Mouse (Mus musculus) MEL-GATA-1-ER (cell line): ENCODE measurements at regions not wholly inside any gene's neighbourhood (a gene's known extent, or its start where the extent isn't known, plus 50 kb on each side); places are given as distances from the start of the nearest gene placed in this dataset.
A peak's percentile ranks its signal among the peaks of the same experiment; 100 is the strongest.
"Not testable (repeated sequence)": the region's sequence is repeated elsewhere in the genome, so short reads cannot be mapped to it uniquely, and the experiment has no call there.

ENCODE experiments used
- DNase-seq: peaks from one replicate; pipeline ENCODE4 v3.0.0-alpha.2; 2012; ENCODE audit warnings: low read depth; ENCODE audit errors: extremely low read depth

GRCm38 (mm10) chrX:122935358-122935757 is 94.1 kb downstream of the Gm17521 start:
- no peak for DNase-seq

GRCm38 (mm10) chrX:122892682-122893081 is 136.8 kb downstream of the Gm17521 start:
- no peak for DNase-seq

GRCm38 (mm10) chrX:122854453-122854852 is 175.0 kb downstream of the Gm17521 start:
- no peak for DNase-seq

DNA sequence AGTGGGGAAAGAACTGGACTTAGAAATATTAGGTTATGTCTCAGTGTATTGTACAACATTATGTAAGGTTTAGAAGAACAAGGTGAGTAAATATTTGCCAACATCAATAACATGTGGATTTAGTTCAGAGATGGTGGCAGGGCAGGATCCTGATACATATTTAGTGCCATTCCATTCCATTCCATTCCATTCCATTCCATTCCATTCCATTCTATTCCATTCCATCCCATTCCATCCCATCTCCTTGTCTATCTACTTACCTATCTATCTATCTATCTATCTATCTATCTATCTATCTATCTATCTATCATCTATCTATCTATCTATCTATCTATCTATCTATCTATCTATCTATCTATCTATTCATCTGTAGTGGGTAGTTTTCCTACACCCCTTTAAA is 198.2 kb downstream of the Gm17521 start:
- not testable (repeated sequence) for DNase-seq

DNA sequence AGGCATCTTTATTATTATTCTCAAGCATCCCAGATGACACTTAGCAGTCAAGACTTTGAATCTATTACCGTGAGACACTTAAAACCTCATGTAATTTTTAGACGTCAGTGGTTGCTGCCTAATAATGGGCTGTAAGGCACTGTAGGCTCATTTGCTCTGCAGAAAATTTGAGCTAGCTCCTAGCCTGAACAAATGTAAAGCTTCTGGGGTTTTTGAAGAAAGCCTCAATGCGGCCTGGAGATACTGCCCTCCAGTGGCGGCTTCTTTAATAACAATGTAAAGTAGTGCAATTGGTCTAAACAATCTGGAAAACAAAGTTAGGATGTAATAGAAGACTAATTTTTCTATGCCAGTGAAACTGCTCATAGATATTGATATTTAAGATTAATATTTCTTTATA is 203.4 kb downstream of the Gm17521 start:
- peak; percentile 5 for DNase-seq
